Mouse (Mus musculus) right cerebral cortex, postnatal 14 days (tissue): ENCODE measurements at regions not wholly inside any gene's neighbourhood (a gene's known extent, or its start where the extent isn't known, plus 50 kb on each side); places are given as distances from the start of the nearest gene placed in this dataset.

ENCODE experiments used
- DNase-seq: peaks from one replicate; pipeline ENCODE4 v3.0.0; 2022

DNA sequence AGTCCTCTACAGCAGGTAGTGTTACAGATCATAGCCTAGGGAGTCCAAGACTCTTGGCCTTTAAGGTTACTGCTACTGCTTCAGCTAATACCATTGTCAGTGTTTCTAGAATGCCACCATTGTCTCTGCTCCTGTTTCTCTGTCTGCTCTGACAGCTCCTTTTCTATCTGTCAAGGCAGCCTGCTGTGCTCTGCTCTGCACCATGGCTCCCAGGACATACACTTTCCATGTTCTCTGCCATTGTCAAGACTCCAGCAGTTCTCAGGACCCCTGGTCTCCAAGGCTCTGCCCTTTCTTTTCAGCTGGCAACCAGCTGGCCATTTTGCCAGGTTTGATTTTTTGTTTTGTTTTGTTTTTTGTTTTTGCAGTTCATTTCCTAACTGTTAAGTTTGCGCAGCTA, 208.7 kb downstream of the Otol1 start:
- no peak for DNase-seq

DNA sequence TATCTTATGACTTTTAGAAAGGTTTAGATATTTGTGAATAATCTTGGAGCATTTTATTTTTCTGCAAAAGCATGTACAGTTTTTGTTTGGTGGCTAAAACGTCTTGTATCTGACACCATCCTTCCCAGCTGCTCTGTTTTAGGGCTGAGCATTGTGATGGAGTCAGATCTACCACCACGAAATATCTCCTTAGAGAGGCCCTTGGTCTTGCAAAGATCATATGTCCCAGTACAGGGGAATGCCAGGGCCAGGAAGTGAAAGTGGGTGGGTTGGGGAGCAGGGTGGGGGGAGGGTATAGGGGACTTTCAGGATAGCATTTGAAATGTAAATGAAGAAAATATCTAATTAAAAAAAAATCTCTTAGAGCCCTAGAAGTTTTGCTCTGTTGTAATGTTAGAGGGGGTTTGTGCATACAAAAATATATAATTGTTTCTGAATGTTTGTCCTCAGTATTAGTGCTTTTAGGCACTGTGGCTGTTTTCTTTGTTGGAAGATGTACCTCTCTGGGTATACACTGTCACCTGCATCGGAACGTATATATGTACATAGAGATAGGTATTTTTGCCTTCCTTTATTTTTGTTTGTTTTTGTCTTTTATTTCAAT, 211.4 kb downstream of the Otol1 start:
- DNase-seq = no peak

DNA sequence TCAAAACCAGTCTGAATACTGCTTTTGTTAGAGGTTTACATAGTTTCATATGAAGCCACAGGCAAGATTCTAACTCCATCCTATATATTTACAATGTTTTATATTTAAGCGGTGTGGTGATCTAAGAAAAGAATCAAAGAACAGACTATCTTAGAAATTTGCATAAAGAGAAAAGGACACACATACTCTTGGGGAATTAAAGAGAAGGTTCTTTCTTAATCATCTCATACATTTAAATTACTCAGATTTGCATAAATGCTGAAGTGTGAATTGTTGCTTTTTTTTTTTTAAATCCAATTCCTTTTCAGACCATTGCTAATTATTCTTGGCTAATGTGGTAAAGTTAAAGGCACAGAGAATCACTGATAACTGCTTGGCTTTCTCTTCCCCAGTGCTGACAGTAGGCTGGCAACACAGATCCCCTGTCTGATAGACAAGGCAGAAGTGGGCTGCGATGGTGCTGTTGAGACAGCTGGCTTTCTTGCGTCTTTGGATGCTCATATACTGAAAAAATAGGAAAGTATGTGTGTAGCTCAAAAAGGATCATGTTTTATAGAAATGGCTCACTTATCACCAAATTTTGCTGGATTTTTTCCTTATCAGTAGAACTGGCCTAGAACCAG, 216.1 kb downstream of the Otol1 start:
- peak; percentile 12 for DNase-seq

DNA sequence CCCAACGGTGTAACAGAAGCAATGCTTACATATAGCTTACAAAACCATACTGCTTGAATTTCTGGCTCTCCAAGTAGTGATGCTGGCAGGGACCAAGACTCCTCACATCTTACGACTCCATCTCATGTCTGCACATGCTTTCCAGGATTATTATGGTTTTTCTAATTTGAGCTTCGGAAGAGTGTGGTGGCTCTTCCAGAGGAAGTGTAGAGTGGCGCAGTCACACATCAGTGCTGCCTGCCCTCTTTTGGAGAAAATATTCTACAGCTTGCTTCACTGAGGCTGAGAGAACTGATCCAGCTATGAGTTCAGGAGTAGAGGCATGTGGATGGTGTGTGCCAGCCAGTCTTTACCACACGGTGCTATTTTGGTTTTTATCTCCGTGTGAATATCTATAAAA, 217.4 kb downstream of the Otol1 start:
- DNase-seq = no peak

DNA sequence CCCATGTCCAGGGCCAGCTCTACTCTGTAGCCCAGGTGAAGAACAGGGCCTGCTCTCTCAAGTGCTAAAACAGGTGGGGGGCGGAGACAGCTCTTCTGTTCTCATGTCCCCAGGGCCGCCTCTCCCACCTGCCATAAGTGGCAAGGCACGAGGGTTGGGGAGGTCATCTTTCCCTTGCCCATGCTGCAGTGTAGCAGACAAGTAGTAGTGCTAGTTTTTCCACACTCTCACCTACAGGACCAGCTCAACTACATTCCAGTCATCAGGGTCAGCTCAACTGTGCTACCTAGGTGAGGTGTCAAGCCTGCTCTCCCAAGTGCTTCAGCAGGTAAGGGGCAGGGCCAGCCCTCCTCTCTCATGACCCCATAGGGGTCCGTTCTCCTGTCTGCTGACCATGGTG, 219.8 kb downstream of the Otol1 start:
- DNase-seq = no peak

- DNase-seq = no peak
These were observed 241.2 kb downstream of the Otol1 start for GRCm38 (mm10) chr3:70248655-70249054.

- no peak for DNase-seq
These were observed 242.5 kb downstream of the Otol1 start for GRCm38 (mm10) chr3:70249922-70250321.

GRCm38 (mm10) chr3:70250733-70251132, 243.3 kb downstream of the Otol1 start:
- no peak for DNase-seq

- no peak for DNase-seq
These were observed 255.9 kb downstream of the Otol1 start for GRCm38 (mm10) chr3:70263318-70263717.

- DNase-seq = no peak
These were observed 281.4 kb downstream of the Otol1 start for GRCm38 (mm10) chr3:70288590-70289388.

- no peak for DNase-seq
These were observed 300.1 kb downstream of the Otol1 start for GRCm38 (mm10) chr3:70307556-70307955.

DNA sequence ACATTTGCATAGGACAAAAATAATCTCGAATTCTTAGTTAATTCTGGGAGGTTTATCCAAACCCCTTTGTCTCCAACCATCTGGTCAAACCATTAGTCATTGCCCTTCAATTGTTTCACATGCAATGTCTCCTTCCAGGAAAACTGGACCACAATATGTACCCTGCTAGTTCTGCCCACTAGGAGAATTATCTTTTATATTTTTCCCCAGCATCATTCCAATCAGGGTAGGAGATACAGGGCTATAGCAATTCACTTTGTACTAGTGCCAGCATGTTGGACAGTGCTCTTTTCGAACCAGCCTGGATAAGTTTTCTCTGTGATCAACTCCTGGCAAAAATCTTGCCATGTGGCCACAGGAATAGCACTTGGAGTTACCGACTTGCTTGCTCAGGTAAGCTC, 300.6 kb downstream of the Otol1 start:
- DNase-seq = no peak

DNA sequence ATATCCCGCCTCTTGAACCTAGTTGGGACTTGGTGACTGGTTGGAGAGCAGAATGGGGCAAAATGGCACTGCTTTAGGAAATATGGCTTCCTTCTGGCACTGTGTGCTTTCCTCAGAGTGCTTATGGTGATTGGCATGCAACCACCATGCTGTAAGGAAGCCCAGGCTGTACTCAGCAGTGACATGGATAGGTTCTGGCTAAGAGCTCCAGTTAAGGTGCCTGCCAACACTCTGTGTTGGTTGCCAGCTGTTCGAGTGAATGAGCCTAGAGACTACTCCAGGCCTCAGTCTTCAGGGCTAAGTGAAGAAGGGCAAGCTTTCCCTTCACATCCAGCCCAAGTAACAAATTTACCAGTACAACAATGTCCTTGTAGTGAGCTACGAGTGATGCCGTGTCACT, 301.9 kb downstream of the Otol1 start:
- no peak for DNase-seq

DNA sequence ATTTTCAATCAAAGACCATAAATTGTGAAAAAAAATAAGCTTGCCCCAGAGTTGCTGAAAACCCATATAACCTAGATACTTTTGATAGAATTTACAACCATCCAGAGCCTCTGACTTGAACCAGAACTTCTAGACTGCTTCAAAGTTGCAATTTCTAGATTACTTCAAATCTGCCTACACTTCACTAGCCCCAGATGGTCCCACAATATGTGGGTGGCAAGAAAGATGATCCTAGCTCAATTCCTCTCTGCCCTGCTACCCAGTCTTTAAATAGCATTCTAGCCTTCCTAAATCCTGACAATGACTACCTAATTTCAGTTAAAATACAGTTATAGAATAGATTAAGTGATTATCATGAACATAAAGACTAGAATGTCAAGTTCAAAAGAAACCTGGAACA, 303.6 kb downstream of the Otol1 start:
- no peak for DNase-seq

DNA sequence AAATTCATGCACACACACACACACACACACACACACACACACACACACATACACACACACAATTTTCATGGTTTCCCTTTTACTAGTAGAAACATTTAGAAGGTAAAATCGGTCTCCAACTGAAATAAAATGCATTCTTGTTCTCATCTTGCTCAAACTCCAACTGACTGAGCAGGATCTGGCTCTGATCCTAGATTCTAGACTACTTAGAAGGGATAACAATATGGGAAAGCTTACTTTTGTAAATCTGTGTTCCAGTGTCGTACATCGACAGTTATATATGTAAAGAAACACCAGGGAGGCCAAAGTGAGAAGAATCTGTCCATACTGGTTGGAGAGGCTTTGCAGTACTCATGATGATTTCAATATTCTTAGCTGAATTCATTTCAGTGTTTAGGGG, 304.6 kb downstream of the Otol1 start:
- no peak for DNase-seq

- DNase-seq = no peak
These were observed 305.9 kb downstream of the Otol1 start for GRCm38 (mm10) chr3:70313119-70313868.

DNA sequence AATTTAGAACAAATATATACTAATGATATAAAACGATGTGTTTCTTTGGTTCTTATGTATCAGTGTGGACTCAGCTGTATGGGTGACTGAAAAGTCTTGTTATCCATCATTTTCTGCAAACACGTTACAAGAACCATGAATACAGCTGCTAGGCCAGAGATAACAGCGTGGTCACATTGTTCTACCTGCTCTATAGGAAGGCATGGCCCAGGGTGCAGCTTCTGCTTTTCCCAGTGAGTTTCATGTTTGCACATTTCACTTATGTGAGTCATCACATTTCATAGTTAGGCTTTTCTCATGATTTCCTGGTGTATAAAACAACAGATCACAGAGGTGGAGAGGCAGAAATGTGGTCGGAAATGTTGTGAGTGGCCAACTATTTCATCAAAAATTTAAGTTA, 306.8 kb downstream of the Otol1 start:
- no peak for DNase-seq

GRCm38 (mm10) chr3:70318377-70318776, 311.0 kb downstream of the Otol1 start:
- DNase-seq = no peak

DNA sequence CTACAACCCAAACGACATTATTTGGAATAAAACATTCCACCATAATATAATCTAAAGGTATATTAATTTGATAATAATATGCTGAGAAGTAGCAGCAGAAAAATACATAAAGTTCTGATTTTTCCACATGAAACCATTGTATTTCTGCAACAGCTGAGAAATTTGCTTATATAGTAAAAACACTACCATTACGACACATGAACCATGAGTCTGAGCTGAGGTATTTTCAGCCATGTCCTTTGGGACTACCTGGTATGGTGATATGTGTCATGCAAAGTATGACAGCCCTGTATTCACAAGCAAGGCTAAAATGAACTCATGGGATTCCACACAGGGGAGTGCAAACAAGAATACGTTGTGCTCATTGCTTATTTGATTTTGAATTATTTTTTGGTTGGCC, 311.7 kb downstream of the Otol1 start:
- DNase-seq = no peak

GRCm38 (mm10) chr3:70321161-70321657, 313.8 kb downstream of the Otol1 start:
- no peak for DNase-seq

GRCm38 (mm10) chr3:70324692-70325091, 317.3 kb downstream of the Otol1 start:
- DNase-seq = no peak
